Mouse (Mus musculus) olfactory bulb, adult 2 months (tissue): ENCODE results near the gene Ulk3. TPM values are rescaled to one million over a fixed set of nuclear protein-coding genes. Genes with fewer than 3 reads are reported as not detected.

Experiments used
- H3K27ac ChIP-seq: fragments of 200-500 bp; 2 replicates; pipeline ENCODE4 v1.5.1; 2012; ENCODE audit warnings: low read depth, low read length; ENCODE audit not compliant: insufficient read depth
- H3K4me1 ChIP-seq: fragments of 200-500 bp; 2 replicates; pipeline ENCODE4 v1.6.1; 2012; ENCODE audit warnings: low read length; ENCODE audit not compliant: control insufficient read depth, insufficient read depth
- H3K4me3 ChIP-seq: fragments of 200-500 bp; 2 replicates; pipeline ENCODE4 v1.5.1; 2012; ENCODE audit warnings: mild to moderate bottlenecking, low read depth, low read length, moderate library complexity; ENCODE audit not compliant: insufficient read depth
- CTCF ChIP-seq: fragments of 200-500 bp; IDR thresholded peaks from 2 replicates; pipeline ENCODE4 v1.5.1; 2012; ENCODE audit warnings: low read depth, mild to moderate bottlenecking, low read length, moderate library complexity; ENCODE audit not compliant: insufficient read depth
- POLR2A ChIP-seq: fragments of 200-500 bp; IDR thresholded peaks from 2 replicates; pipeline ENCODE4 v1.6.1; 2012; ENCODE audit warnings: mild to moderate bottlenecking, low read depth, low read length, moderate library complexity; ENCODE audit not compliant: insufficient read depth
- WGBS: fragments of 180-500 bp; shearing (Covaris S2); methylation state at CpG from one replicate; pipeline ENCODE4 v1.1.7; 2018; 5-methylcytosine and 5-hydroxymethylcytosine counted together
- polyA plus RNA-seq: library from polyadenylated mRNA; stranded (reverse); fragments of >200 nt; gene quantifications from 2 replicates; pipeline ENCODE4 v1.2.4, GENCODE M21; 2012; ENCODE audit warnings: low replicate concordance; ENCODE audit not compliant: missing spikeins, insufficient read depth, insufficient read length

The Ulk3 gene
- polyA plus RNA-seq, 1 experiment = not detected

DNA sequence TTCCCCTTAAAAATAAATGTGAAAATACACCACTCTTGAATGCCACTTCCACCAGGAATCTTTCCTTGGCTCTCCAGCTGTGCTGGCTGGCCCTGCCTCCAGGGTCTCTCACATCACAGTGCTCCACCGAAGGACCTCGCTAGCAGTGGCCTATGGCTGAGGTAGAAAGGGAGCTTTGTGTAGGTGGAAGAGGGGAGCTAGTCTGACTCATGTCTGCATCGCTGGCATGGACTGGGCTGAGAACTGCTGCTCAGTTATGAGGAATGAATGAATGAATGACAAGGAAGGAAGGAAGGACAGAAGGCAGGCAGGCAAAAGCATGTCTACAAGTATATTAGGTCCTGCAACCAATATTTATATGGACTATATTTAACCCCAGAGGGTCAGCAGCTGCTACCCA is 48.0 kb downstream of the Ulk3 start:
- Histone ChIP-seq H3K4me1 (peaks cover 69% of the 10 kb centered on the region), H3K27ac (peak overlapping the region; percentile 90), H3K4me3 (no peak overlapping the region)
- TF ChIP-seq CTCF (no peak), POLR2A (no peak)
- WGBS = 14% methylated on average over 3 of the region's 3 CpGs

DNA sequence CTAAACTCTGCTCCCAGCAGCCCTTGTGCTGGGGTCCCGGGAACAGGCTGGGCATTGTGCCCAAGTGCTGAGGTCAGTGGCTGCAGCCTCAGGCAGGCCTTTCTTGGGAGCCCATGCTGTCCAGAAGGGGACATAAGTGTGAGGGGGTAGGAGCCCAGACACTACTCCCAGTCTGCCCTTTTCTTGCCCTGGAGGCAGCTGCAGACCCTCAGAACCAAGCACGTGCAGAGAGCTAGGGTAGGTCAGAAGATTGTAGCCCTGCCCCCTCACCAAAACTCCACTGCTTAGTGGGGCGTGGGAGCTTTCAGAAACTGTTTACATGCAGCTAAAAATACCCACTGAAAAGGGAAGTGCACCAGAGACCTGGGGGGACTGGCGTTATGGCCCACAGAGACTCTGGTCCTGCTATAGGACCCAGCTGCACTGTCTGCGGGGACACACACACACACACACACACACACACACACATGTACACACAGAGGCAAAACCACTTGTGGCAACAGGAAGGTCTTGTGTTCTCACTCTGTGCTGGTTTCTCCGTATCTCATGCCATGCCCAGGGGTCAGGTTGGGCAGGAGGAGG is 48.6 kb downstream of the Ulk3 start:
- WGBS = 6% methylated on average over 6 of the region's 6 CpGs
- no peak overlapping the region for H3K4me3 ChIP-seq
- peaks cover 72% of the 10 kb centered on the region for H3K4me1 ChIP-seq
- peak overlapping the region; percentile 90 for H3K27ac ChIP-seq
- TF ChIP-seq CTCF = no peak
- no peak for TF ChIP-seq POLR2A

DNA sequence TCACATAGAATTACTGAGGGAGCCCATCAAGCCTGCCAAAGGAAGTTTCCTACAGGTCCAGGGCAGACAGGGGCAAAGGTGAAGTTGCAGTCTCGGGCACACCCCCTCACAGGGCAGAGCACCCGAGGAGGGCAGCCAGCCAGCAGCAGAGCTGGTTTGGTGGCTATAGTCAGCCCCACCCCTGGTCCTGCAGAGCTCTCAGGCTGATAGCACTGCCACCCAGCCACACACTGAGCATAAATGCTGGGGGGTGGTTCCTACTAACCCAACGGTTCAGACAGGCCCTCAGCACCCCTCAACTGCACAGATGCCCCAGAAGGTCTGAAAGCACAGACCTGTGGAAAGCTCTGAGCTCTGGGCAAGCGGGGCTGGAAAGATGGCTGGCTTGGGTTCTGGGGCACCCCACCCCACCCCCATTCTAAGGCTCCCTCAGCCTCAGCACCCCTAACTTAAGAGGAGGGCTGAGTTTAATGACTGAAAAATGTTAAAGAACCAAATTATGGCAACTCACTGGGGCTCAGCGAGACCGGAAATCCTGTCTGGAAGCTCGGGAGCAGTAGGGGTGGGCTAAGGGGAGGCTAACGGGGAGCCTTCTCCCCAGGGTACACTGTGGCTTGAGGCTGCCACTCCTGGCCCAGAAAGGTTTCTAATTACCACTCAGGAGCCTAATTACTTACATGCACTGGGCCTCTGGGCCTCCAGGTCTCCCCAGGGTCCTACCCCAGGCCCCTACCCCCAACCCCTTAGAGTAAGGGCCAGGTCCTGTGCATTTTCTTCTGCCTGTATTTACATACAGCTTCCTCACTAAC is 49.6 kb downstream of the Ulk3 start:
- peak overlapping the region; percentile 90 for H3K27ac ChIP-seq
- 22% methylated on average over 8 of the region's 8 CpGs for WGBS
- H3K4me1 ChIP-seq = peaks cover 73% of the 10 kb centered on the region
- no peak for TF ChIP-seq POLR2A
- no peak for TF ChIP-seq CTCF
- H3K4me3 ChIP-seq = peak overlapping the region; percentile 1; the same call in 1 of the 2 replicates

DNA sequence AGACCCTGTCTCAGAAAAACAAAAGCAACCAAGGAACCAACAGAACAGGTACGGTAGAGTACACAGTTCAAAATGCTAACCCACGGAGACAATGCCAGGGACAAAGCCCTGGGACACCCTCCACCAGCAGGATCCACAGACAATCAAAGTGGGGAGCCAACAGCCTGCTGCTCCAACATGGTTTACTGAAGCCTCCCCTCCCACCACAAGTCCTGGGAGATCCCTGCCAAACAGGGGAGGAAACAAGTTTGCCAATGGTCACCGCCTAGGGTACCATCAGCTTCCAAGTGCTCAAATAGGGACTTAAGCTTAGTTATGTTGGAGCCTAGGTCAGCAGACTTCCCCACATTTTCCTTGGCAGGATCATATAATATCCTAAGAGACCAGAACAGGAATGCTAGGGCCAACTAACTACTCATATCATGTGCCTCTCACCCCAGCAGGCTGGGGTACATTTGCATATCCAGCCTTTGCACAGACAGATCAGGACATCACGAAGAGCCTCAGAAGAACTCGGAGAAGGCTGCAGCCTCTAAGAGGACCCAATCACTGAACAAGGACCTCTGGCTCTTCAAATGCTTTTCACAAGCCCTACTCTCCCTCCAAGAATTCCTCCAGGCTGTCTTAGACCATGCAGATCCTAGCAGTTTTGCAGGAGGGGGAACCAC is 50.5 kb downstream of the Ulk3 start:
- Histone ChIP-seq H3K4me1 (peaks cover 66% of the 10 kb centered on the region), H3K27ac (peak overlapping the region; percentile 87), H3K4me3 (peak overlapping the region; percentile 26)
- TF ChIP-seq CTCF (no peak), POLR2A (no peak)
- WGBS = 29% methylated on average over 5 of the region's 5 CpGs

DNA sequence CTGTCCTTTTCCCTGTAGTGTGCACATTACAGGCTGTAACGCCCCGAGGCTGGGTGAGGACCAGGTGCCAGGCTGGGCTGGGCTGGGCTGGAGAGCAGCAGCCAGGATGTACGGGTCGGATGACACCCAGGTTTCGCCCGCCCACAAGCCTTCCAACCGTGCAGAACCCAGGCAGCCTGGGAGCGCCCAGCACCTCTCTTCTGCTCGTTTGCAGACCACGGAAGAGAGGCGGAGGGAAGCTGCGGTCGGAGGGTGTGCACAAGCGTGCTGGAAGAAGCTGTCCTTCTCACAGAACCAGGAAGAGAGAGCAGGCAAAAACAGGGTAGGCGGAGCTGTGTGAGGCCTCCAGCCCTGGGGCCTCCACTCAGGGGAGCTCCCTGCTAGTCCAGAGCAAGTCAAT is 51.1 kb downstream of the Ulk3 start:
- TF ChIP-seq CTCF (no peak), POLR2A (0 out of 2 replicates have a peak, but pooled peaks have one; percentile 5)
- 17% methylated on average over 15 of the region's 15 CpGs for WGBS
- Histone ChIP-seq H3K4me1 (peaks cover 62% of the 10 kb centered on the region), H3K27ac (peak overlapping the region; percentile 87), H3K4me3 (peak overlapping the region; percentile 26)

DNA sequence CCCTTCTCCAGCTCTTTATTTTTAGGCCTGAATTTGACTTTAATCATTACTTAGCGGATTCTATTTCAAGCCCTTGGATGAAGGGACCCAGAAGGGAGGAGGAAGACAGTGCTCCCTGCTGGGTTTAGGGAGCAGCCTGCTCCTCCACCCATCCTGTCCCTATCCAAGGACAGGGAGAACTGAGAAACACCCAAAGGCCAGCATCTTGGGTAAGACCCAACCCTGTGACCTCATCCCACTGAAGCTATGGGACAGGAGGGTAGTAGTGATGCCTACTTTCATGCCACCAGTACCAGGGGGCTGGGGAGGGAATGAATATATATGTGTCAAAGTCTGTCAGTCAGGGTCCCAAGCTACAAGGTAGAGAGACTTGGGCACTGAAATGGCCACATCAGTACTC is 51.8 kb downstream of the Ulk3 start:
- Histone ChIP-seq H3K4me3 (no peak overlapping the region), H3K27ac (peak overlapping the region; percentile 87), H3K4me1 (peaks cover 62% of the 10 kb centered on the region)
- WGBS = 8% methylated on average over 1 of the region's 1 CpGs
- TF ChIP-seq CTCF = no peak
- TF ChIP-seq POLR2A = no peak

DNA sequence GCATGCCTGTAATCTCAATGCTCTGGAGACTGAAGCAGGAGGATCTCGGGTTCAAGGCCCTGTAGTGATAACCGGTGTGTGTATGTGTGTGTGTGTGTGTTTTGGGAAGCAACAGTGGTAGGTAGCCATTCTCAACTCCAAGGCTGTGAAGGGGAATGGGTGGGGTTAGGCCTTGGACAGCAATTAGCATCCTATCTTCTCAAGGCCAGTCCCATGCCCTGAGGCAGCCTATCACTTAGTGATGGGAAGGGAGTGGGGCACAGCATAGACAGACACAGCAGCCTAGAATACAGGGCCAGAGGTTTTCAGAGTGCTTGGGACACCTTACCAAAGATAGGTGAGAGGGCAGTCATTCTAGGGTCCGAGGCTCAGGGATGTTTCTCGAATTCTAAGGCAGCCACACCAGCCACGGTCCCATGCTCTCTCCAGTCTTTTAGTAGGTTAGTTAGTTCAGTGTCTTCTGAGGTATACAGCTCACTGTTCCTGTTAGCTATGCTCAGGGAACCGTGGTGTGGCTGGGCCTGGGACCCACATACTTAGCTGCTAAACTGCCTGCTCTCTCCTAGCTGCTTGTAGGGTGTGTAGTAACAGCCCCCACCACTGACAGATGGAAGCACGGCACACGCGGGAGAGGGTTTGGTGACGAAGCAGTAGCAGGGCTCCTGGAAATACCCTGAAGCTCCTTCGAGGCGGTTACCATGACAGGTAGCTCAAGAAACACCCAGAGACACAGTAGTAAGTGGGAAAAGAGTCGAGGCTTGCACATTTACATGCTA is 52.7 kb downstream of the Ulk3 start:
- H3K4me3 ChIP-seq = peak overlapping the region; percentile 10
- 48% methylated on average over 13 of the region's 13 CpGs for WGBS
- peaks cover 64% of the 10 kb centered on the region for H3K4me1 ChIP-seq
- TF ChIP-seq CTCF (no peak), POLR2A (no peak)
- H3K27ac ChIP-seq = peak overlapping the region; percentile 87

DNA sequence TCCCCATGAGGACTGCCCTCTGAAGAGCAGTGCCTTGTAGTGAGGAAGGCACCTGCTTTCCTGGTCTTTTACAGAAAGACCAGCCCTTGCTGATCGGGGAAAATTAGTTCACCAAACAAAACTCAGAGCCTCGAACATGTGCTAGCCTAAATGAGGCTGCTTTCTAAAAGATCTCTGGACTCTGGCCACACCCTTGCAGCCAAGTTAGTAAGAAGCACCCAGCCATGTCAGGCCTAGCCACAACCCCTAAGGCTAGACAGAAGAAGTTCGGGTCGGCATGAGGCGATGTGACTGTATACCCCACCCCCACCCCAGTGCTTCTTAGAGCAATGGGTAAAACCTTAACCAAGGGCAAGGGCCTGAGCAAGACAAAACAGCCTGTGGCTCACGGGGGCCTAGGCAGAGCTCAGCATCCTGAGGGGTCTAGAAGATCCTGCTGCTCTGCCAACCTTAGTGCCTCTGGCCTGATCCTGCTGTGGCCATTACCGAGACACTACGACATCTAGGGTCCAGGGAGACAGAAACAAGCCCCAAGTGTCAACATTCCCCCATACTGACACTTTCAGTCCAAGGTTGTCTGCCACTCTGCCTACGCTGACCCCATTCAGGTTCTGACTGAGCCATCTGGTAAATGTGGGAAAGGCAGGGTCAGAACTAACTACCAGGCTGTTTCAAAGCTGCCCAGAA is 54.1 kb downstream of the Ulk3 start:
- peaks cover 56% of the 10 kb centered on the region for H3K4me1 ChIP-seq
- H3K4me3 ChIP-seq = peak overlapping the region; percentile 90
- no peak for TF ChIP-seq POLR2A
- TF ChIP-seq CTCF = no peak
- WGBS = 18% methylated on average over 9 of the region's 9 CpGs
- H3K27ac ChIP-seq = peak overlapping the region; percentile 68
